Mouse (Mus musculus) G1E-ER4 (cell line): Measurements from ENCODE around the gene Dntt. TPM values are rescaled to one million over a fixed set of nuclear protein-coding genes. Genes with fewer than 3 reads are reported as not detected.

Source experiments
- GATA1 ChIP-seq: IDR thresholded peaks from one replicate; pipeline ENCODE4 v1.8.0; 2012; ENCODE audit warnings: low read length, inconsistent platforms
- polyA plus RNA-seq: library from polyadenylated mRNA; stranded (reverse); fragments of >175 nt; gene quantifications from 2 replicates; pipeline ENCODE4 v1.2.3, GENCODE M21; 2012

Gene Dntt
- polyA plus RNA-seq, 1 experiment: not detected

DNA sequence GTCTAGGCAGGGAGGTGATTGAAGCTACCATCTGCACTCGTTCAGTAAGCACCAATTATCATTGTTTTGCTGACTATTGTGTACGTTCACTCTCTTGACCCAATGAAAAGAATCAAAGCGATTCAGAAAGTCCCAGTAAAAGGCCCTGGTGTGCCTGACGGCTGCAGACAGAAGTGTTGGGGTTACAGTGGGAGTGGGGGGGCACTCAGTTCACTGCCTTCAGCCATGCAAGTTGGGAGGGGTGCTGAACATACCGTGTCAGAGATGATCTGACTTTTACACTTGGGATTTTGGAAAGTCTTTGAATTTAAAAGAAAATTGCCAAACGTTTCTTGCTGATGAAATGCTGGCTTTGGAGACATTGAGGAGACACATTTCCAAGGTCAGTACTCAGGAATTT lies 1.1 kb downstream of the Dntt start:
- no peak for TF ChIP-seq GATA1

DNA sequence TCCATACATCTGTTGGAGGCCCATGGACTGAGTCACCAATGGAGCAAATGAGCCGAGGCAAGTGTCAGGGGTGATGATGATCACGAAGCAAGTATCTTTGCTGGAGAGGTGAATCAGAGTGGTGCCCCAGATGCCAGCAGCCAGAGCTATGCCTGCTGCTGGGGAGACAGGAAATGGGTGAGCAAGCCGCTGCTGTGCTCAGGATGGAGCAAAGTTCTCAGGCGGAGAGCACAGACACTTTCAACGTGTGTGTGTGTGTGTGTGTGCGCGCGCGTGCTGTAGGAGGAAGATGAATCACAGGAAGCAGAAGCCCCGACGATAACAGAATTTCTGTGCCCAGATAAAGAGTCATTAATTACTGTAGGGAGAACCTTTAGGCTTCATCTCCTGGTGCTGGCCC lies 1.9 kb downstream of the Dntt start:
- no peak for TF ChIP-seq GATA1

DNA sequence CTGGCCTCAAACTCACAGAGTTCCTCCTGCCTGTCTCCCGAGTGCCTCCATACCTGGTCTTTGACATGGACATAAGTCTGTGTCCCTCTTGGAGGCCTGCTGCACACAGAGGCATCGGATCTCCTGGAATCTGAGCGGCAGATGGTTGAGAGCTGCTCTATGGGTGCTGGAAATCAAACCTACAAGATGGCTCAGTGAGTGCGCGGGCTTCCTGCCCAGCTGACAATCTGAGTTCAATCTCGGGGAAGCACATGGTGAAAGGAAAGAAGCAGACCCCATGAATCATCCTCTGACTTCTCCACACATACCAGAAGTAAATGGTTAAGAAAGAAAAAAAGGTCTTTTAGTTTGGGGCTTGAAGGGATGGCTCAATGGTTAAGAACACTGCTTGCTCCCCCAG lies 2.8 kb downstream of the Dntt start:
- TF ChIP-seq GATA1: no peak

DNA sequence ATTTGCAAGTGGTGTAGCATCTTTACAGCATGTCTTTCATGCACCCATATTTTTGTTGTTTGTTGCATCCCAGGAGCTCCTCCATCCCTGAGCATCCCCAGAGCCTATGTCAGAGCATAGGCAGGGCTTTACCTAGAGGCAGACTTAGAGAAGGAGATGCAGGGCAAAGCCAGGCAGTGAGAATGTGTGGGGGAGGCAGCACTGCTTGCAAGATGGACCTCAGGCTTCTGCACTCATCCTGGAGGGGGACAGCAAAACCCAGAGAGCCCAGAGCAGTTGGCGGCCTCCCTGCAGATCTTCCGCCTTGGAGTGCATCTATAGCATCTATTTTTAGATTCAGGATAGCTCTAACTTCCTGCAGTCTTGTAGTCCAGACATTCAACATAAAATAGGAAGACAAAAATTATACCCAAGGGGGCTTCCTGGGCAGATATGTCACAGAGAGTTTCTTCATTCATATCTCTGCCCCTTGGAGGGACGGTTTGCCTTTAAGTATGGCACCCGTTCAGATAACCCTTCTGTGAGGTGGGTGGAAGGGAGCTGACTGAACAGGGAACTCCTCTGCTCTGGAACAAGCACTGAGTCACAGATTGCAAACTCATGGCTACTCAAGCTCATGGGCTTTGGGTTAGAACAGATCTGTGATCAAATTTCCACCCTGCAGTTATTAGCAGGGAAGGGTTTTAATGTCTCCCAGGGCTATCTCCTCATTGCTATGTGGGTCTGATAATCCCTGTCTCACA lies 6.9 kb downstream of the Dntt start:
- TF ChIP-seq GATA1: no peak

DNA sequence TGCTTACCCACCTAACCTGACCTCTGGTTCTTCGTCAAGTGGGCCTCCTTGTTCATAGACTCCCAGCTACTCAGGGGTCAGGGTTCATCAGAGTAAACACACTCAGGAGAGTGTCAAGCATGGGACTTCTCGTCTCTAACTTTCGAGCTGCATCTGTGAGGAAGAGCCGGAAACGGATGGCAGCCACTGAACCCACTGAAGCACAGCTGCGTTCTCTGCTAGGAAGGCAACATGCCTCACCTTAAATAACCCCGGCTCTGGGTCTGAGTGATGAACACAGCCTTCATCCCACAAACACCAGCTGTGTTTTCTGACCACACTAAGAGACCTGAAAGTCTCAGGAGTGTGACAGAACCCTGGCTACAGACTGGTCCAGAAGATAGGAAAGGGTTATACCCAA lies 10.0 kb downstream of the Dntt start:
- no peak for TF ChIP-seq GATA1

- TF ChIP-seq GATA1: no peak
These were observed 16.2 kb downstream of the Dntt start for GRCm38 (mm10) chr19:41045091-41045770.

- no peak for TF ChIP-seq GATA1
These were observed 18.5 kb downstream of the Dntt start for GRCm38 (mm10) chr19:41047437-41048186.

GRCm38 (mm10) chr19:41048187-41048559 lies 19.1 kb downstream of the Dntt start:
- TF ChIP-seq GATA1: no peak

DNA sequence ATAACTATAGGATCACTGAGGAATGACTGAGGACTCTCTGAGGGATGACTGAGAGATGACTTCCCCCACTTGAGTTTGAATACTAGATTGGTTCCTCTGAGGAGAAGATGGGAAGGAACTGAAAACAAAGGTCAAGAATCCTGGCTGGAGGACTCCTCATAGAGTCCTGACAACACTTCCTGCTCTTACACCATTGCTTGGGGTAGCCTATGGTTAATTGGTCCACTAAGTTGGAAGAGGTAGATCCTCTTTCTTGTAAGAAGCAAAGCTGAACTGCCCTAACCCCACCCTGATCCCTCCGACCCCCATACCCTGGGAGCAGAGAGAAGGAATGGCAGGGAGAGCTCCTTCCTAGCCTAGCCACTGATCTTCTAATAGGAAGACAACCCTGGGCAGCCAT lies 22.6 kb downstream of the Dntt start:
- TF ChIP-seq GATA1: no peak

GRCm38 (mm10) chr19:41052247-41052646 lies 23.2 kb downstream of the Dntt start:
- TF ChIP-seq GATA1: no peak

DNA sequence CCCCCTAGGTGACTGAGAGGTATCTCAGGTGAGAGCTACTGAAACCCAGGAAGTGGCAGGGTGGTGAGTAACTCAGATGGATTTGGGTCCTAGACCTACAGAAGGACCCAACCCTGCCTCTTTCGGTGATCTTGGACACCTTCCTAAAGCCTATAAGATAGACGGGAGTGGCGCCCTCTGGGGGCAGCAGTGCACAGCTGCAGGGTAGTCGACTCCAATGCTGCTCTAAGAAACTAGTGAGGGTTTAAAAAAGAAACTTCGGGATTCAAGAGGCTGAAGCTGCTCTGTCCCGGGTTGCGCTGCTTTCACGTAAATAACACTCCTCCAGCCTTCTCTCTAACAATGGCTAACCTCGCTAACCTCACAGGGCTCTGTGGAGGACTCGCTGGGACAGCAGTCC lies 24.5 kb downstream of the Dntt start:
- TF ChIP-seq GATA1: no peak

GRCm38 (mm10) chr19:41054702-41055101 lies 25.6 kb downstream of the Dntt start:
- TF ChIP-seq GATA1: no peak

DNA sequence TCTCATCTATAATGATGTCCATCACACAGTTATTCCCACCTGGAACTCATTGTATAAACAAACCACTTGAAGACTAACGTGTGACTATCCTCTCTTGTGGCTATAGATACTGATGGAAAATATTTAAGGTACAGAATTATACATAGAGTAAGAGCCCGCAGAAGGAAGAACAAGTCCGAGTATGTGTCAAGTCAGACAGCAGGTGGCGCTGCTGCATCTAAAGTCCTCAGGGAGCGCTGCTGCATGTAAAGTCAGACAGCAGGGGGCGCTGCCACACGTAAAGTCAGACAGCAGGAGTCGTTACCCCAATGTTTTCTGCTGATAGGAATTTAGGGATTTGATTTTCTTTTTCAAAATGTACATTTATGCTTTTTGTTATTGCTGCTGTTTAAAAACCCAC lies 42.4 kb downstream of the Dntt start:
- no peak for TF ChIP-seq GATA1

DNA sequence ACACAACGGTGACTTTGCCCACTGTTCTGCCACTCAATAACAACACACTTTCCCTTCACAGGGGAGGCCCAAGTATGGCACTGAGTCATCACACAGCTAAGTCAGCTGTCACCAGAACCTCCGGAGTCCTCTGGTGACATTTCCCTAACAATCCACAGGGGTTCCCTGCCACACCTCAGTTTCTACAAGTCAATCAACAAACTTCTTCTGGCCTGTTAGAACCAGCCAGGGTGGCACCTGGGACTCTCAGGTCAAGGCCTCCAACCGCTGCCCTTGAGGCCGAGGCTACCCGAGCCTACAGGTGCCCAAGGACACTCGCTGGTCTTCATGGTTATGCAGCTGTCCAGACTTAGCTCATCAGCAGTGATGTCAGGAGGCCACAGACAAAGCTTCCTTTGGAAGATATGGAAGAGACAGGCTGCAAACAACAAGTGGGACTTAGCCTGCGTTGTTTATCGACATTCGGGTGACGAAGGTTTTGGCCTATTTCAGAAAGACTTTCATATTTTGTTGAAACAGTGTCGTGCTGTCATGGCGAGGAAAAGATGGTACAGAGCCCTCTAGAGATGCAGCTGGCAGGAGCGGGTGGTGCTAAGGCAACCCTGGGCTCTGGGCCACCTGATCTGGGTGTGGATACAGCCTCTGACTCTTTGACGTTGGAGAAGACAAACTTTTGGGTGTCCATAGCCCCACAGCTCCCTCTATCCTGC lies 44.8 kb downstream of the Dntt start:
- TF ChIP-seq GATA1: no peak

DNA sequence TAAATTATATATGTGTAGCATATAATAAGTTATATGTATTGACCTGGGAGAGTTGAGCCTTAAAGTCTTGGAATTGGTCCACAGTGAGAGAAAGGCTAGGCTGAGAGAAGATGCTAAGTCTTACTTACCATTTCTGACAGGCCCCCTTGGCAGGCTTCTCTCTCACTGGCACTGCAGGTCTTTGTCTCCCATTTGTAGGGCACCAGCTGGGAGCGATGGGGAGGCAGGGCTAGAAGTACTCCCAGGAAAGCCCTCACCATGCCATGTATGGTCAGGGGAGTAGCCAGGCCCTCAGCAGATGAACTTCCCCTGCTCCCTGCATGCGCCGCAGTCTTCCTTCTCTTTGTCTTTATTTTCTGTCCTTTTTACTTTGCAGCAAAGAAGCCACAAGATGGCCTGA lies 47.8 kb downstream of the Dntt start, which contains the start of gene Opalin:
TSS of gene Opalin (minus strand) at position 208 of the 400 bp plus-strand sequence.
- no peak for TF ChIP-seq GATA1

- TF ChIP-seq GATA1: no peak
These were observed 52.5 kb downstream of the Dntt start for GRCm38 (mm10) chr19:41081589-41081988.
